Mouse (Mus musculus) monocyte, adult 5-6 weeks (primary cell): ENCODE results near the gene Cxcl12. TPM values are rescaled to one million over a fixed set of nuclear protein-coding genes. Genes with fewer than 3 reads are reported as not detected.

ENCODE experiments used
- ATAC-seq: fragments of 153-309, 156-312 bp; replicated peaks from 2 replicates; pipeline ENCODE4 v1.8.0; 2017; ENCODE audit warnings: mild to moderate bottlenecking; ENCODE audit not compliant: low TSS enrichment, insufficient number of reproducible peaks, severe bottlenecking, poor library complexity, low FRiP score
- total RNA-seq: library from RNA; stranded (forward); fragments of 200-1000, 200-491, 200-594 nt; gene quantifications from 3 replicates; pipeline ENCODE4 v1.2.3, GENCODE M21; 2017

The Cxcl12 gene
- total RNA-seq, 1 experiment from 2014 or later, result not detected

- ATAC-seq, result no peak
Measured at GRCm38 (mm10) chr6:117169910-117170747, 1.8 kb downstream of the Cxcl12 start.

DNA sequence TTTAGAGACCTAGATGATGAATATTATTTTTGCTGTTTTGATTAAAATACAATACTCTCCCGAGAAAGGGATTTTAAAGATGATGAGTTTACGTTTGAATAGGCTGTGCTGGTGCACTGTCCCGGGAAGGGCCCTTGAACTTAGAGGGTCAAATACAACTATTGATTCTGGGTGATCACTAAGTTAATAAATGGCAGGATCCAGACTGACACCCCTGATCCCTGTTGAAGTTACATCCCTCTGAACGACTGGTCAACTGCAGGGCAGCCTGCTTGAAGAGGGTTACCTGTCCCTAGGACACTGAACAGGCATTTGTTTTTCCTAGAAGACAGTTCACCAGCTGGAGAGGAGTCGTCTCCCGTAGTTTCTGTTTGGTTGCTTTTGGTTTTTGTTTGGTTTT, 4.0 kb downstream of the Cxcl12 start:
- ATAC-seq, result no peak

GRCm38 (mm10) chr6:117173876-117174275, 5.5 kb downstream of the Cxcl12 start:
- ATAC-seq, result no peak

DNA sequence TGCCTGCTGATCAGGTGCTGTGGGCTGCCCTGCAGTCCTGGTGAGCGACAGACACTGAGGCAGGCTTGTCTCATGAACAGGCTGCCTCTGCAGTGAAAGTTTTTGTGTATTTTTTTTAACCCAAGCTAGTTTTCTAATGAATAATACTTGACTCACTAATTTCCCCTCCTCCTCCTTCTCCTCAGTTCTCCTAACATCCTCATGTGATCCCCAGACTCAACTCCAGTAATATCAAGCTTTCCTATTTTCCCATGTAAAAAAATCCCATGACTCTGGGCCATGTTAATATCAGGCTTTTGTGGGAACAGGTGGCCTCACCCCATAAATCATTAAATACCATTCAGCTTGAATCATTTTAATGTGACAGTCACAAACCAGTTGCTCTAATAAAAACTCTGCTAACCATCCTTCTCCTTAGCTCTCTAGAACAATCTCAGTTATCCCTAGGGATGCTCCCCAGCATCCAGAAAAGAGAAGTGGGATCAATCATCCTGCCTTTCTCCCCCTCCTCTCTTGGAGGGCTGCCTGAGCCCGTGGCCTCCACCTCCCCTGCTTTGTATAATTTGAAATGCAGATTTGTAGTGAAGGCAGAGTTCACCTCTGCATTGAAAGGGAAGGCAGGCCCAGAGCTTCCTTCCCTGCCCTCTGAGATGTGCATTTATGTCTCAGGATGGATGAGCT, 6.9 kb downstream of the Cxcl12 start:
- ATAC-seq, result no peak

DNA sequence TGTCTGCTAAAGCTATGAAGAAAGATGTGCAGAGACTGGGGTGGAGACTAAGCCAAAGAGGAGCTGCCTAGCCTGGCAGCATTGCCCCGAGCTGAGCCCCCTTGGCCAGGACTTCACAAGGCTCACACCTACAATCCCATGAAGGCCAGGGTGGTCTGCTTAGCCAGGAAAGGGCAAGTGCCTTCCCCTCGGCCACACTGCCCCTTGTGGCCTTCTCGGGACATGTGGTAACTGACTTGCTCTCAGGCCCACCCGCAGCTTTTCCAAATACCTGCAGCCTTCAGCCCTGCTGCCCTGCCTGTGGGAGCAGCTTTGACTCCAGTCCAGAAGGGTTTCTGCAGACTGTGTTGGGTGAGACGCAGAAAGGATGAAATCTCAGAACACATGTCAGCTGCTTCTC, 8.1 kb downstream of the Cxcl12 start:
- no peak for ATAC-seq

DNA sequence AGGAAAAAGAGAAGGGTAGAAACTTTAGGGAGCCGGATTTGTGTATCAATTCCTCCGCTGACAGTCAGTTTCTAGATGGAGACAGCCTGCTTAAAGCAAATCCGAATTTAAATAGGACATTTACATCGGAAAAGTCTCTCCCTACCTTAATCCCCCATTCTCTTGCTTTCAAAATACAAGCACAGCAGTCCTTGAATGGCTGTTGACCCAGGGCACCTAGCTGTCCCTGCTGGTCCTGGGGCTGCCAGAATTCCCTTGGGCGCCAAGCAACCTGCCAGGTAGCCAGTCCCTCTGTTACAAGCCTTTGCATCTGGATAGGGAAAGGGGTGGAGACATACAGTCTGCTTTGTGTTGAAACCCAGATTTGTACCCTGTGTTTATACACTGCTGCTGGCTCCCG, 12.0 kb downstream of the Cxcl12 start:
- no peak for ATAC-seq

- ATAC-seq, result no peak
Measured at GRCm38 (mm10) chr6:117185381-117185780, 17.0 kb downstream of the Cxcl12 start.

DNA sequence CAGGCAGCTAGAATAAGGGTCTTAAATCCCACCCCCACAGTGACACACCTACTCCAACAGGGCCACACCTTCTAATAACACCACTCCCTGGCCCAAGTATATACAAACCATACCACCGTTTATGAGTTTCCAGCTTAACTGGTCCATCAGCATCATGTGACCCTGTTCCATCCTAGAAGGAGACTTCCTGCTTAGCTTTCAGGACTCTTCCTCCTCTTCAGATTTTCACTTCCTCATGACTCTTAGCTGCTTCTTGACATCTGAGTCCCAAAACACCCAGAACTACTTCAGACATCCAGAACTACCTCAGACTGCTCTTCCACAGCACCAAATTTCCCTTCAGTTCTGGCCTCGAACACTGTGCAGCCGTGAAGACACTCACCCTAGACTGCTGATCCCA, 22.1 kb downstream of the Cxcl12 start:
- no peak for ATAC-seq

- no peak for ATAC-seq
Measured at GRCm38 (mm10) chr6:117191741-117192140, 23.4 kb downstream of the Cxcl12 start.

- ATAC-seq, result no peak
Measured at GRCm38 (mm10) chr6:117192678-117193077, 24.3 kb downstream of the Cxcl12 start.

DNA sequence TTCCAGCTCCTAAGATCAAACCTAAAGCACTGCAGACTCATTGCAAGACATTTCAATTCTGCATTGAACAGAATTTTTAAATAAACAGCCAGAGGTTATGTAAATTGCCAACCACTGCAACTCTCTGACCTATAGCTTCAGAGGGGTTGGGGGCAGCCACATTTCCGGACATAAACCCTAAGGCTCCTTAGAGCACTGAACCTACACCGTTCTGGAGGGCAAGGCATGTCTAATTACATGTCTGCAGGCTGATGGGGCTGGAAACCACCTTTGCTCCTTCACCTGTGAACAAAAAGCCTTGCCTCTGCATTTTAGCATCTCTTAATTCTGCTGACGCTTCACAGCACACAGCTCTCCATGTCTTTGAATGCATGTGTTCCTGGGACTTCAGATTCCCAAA, 26.9 kb downstream of the Cxcl12 start:
- ATAC-seq, result no peak

- ATAC-seq, result no peak
Measured at GRCm38 (mm10) chr6:117198871-117199270, 30.5 kb downstream of the Cxcl12 start.

DNA sequence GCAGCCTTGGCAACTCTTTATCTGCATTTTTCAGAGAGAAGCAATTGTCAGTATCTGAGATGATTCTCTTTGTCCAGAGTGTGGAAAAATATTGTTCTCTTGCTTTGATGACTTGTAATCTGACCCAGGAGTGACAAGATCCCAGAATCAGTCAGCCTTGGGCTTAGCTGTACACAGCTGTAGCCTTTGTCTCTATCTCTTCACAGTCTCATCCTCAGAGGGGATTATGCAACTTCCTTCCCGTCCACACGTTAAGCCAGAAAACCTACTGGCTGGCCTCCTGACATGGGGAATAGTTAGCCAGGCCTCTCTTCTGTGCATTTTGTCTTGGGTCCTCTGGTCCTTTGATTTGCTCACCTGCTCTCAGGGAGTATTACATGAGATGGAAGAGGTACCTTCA, 31.4 kb downstream of the Cxcl12 start:
- ATAC-seq, result no peak

- ATAC-seq, result no peak
Measured at GRCm38 (mm10) chr6:117200916-117201315, 32.6 kb downstream of the Cxcl12 start.

DNA sequence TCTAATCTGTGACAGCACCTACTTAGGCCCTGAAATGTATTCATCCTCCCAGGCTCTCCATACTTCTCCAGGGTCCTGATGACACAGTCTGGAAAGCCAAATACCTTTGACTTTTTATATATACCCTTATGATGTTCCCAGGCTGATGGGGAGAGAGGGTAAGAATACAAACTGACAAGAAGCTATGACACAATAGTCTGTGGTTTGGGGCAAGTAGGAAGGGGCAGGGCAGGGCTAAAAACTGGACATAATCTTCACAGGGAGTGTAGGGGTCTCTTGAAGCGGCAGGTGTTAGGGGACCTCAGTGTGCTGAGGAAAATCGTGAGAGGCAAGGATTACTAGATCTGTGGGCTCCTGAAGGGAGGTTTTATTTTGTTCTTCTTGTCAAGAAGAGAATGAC, 33.1 kb downstream of the Cxcl12 start:
- ATAC-seq, result no peak

DNA sequence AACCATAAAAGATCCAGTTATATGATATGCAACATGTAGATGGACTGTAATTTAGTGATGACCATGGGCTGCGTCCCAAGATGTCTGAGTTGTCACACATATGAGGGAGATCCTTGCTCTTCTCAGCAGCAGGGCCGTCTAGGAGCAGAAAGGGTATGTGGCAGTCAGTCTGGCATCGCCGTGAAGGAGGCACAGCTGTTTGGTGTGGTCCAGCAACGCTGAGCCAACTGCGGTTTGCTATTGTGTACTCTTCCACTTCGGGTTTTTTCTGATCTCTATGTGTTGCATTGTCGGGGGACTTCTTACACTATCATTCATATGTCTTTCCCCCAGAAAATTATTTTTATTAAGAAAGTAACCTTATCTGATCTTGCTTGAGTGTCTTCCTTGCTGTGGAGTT, 33.5 kb downstream of the Cxcl12 start:
- no peak for ATAC-seq

DNA sequence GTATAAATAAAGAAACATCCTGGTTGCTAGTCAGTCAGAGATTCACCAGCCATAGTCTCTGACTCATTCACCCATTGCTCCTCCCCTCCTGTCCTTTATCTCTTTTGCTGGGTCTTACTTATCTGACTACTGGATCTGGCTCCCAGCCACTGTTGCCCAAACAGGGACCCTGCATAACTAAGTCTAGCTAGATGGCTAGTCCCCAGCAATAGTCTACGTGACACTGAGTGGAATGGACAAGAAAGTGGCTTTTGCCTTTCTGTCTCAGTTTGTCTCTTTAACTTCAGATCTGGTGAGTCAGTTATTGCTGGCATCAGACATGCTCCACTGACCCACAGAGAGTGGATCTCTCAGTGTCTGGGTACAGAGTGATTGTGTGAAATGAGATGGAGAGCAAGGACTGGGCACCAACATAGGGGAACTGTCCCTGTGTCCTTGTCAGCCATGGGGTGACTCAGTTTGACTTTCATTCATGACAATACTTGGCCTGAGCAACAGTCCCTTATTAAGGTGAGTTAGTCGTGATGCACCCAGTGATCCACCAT, 34.6 kb downstream of the Cxcl12 start:
- ATAC-seq, result no peak

- ATAC-seq, result no peak
Measured at GRCm38 (mm10) chr6:117204112-117204511, 35.8 kb downstream of the Cxcl12 start.

- ATAC-seq, result no peak
Measured at GRCm38 (mm10) chr6:117206834-117207233, 38.5 kb downstream of the Cxcl12 start.

DNA sequence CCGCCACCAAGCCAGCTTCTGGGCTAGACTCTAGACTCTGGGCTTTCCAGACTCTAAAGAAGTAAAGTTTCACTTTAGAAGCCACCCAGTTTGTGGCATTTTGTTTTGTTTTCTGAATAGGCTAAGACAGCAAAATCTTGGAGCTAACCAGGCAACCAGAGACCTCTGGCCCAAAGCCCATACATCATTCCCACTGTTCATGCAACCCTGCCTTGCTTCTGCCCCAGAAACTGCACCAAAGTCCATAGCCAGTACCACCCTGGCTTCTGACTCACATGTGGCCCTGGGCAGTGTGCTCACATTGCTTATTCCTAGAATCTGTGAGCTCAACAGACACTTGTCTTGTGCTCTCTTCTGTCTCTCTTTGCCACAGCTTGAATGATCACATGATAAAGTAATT, 39.0 kb downstream of the Cxcl12 start:
- ATAC-seq, result no peak
